Mouse (Mus musculus) thymus, adult 2 months (tissue): ENCODE results near the gene Ttyh1. TPM values are rescaled to one million over a fixed set of nuclear protein-coding genes. Genes with fewer than 3 reads are reported as not detected.

Experiments used
- DNase-seq: peaks from one replicate; pipeline ENCODE4 v3.0.0; 2021
- H3K27ac ChIP-seq: fragments of 200-500 bp; 2 replicates; pipeline ENCODE4 v1.5.1; 2012; ENCODE audit warnings: low read length, control low read depth; ENCODE audit not compliant: control insufficient read depth, insufficient read depth
- H3K27me3 ChIP-seq: fragments of 200-500 bp; 2 replicates; pipeline ENCODE4 v1.6.1; 2012; ENCODE audit warnings: mild to moderate bottlenecking, low read length, moderate library complexity, mixed read lengths; ENCODE audit not compliant: control insufficient read depth, insufficient read depth
- H3K36me3 ChIP-seq: fragments of 200-500 bp; 2 replicates; pipeline ENCODE4 v1.6.1; 2012; ENCODE audit warnings: mild to moderate bottlenecking, low read length, moderate library complexity; ENCODE audit not compliant: control insufficient read depth, insufficient read depth
- H3K4me1 ChIP-seq: fragments of 200-500 bp; replicated peaks from 2 replicates; pipeline ENCODE4 v1.6.1; 2012; ENCODE audit warnings: low read length; ENCODE audit not compliant: control insufficient read depth, insufficient read depth
- H3K4me3 ChIP-seq: fragments of 200-500 bp; 2 replicates; pipeline ENCODE4 v1.5.1; 2012; ENCODE audit warnings: mild to moderate bottlenecking, low read length, control low read depth, moderate library complexity; ENCODE audit not compliant: control insufficient read depth, insufficient read depth
- CTCF ChIP-seq: fragments of 200-500 bp; IDR thresholded peaks from 2 replicates; pipeline ENCODE4 v1.5.1; 2012; ENCODE audit warnings: mild to moderate bottlenecking, control low read depth, low read length, moderate library complexity, borderline replicate concordance; ENCODE audit not compliant: control insufficient read depth, poor library complexity, insufficient read depth; ENCODE audit errors: extremely low read depth
- POLR2A ChIP-seq: fragments of 200-500 bp; IDR thresholded peaks from 2 replicates; pipeline ENCODE4 v1.6.1; 2012; ENCODE audit warnings: mild to moderate bottlenecking, low read length, control low read depth, moderate library complexity; ENCODE audit not compliant: control insufficient read depth, poor library complexity, insufficient read depth; ENCODE audit errors: extremely low read depth
- WGBS: fragments of 180-500 bp; shearing (Covaris S2); methylation state at CpG from one replicate; pipeline ENCODE4 v1.1.7; 2018; 5-methylcytosine and 5-hydroxymethylcytosine counted together
- polyA plus RNA-seq: library from polyadenylated mRNA; depleted of rRNA; stranded (reverse); fragments of >200 nt; gene quantifications from 2 replicates; pipeline ENCODE4 v1.2.3, GENCODE M21; 2012

The Ttyh1 gene
- polyA plus RNA-seq, 1 experiment, result 1.8 TPM

DNA sequence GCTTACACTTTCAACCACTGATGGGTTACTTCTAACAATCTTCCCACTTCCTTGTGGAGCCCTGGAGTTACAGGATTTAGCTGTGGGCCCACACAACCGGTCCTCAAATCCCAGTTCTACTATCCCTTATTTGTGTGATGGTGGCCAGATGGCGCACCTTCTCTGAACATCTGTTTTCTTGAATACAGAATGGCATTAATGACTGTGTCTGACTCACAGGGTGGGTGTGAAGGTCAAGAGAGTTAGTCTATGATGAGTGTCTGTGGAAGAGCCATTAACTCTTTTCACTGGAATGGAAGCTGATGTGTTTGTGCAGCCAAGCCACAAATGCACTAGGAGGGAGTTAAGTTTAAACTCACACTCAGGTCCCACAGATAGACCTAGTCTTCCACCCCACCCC lies 20.9 kb upstream of the Ttyh1 start:
- WGBS, result 95% methylated on average over 2 of the region's 2 CpGs
- H3K4me3 ChIP-seq, result no peak overlapping the region
- no peak for DNase-seq
- H3K36me3 ChIP-seq, result no peaks in the 10 kb centered on the region
- no peak for TF ChIP-seq POLR2A
- no peak for TF ChIP-seq CTCF
- H3K27me3 ChIP-seq, result no peaks in the 10 kb centered on the region
- no peaks in the 10 kb centered on the region for H3K4me1 ChIP-seq
- no peak overlapping the region for H3K27ac ChIP-seq

GRCm38 (mm10) chr7:4098832-4099231 lies 20.4 kb upstream of the Ttyh1 start:
- Histone ChIP-seq H3K36me3 (no peaks in the 10 kb centered on the region), H3K27me3 (no peaks in the 10 kb centered on the region), H3K4me1 (no peaks in the 10 kb centered on the region), H3K4me3 (no peak overlapping the region), H3K27ac (no peak overlapping the region)
- WGBS, result 65% methylated on average over 2 of the region's 2 CpGs
- no peak for TF ChIP-seq CTCF
- DNase-seq, result no peak

GRCm38 (mm10) chr7:4101144-4101543 lies 18.1 kb upstream of the Ttyh1 start:
- no peak for DNase-seq
- TF ChIP-seq POLR2A (no peak), CTCF (no peak)

GRCm38 (mm10) chr7:4103411-4103810 lies 15.8 kb upstream of the Ttyh1 start:
- H3K27ac ChIP-seq, result no peak overlapping the region
- WGBS, result 17% methylated on average over 4 of the region's 4 CpGs
- no peaks in the 10 kb centered on the region for H3K27me3 ChIP-seq
- peak; percentile 24 for DNase-seq
- TF ChIP-seq CTCF, result no peak
- TF ChIP-seq POLR2A, result no peak
- H3K4me1 ChIP-seq, result no peaks in the 10 kb centered on the region
- H3K36me3 ChIP-seq, result no peaks in the 10 kb centered on the region
- no peak overlapping the region for H3K4me3 ChIP-seq

More at GRCm38 (mm10) chr7:4101144-4101543, 18.1 kb upstream of the Ttyh1 start:
- H3K36me3 ChIP-seq, result no peaks in the 10 kb centered on the region
- H3K27ac ChIP-seq, result no peak overlapping the region
- H3K4me3 ChIP-seq, result no peak overlapping the region
- no peaks in the 10 kb centered on the region for H3K27me3 ChIP-seq
- no peaks in the 10 kb centered on the region for H3K4me1 ChIP-seq
- 96% methylated on average over 5 of the region's 5 CpGs for WGBS

GRCm38 (mm10) chr7:4111766-4112165 lies 7.4 kb upstream of the Ttyh1 start:
- no peak overlapping the region for H3K27ac ChIP-seq
- no peaks in the 10 kb centered on the region for H3K36me3 ChIP-seq
- H3K4me3 ChIP-seq, result no peak overlapping the region
- TF ChIP-seq CTCF, result no peak
- no peak for TF ChIP-seq POLR2A
- DNase-seq, result no peak
- 79% methylated on average over 3 of the region's 3 CpGs for WGBS
- H3K4me1 ChIP-seq, result no peaks in the 10 kb centered on the region
- no peaks in the 10 kb centered on the region for H3K27me3 ChIP-seq

- Histone ChIP-seq H3K4me1 (no peaks in the 10 kb centered on the region), H3K27ac (no peak overlapping the region), H3K36me3 (no peaks in the 10 kb centered on the region), H3K4me3 (no peak overlapping the region), H3K27me3 (peaks cover 3% of the 10 kb centered on the region; the same call in 1 of the 2 replicates)
- 79% methylated on average over 8 of the region's 8 CpGs for WGBS
- DNase-seq, result no peak
- TF ChIP-seq POLR2A (no peak), CTCF (no peak)
Measured at GRCm38 (mm10) chr7:4117050-4117814, 2.0 kb upstream of the Ttyh1 start.

GRCm38 (mm10) chr7:4119976-4120921 lies 1.0 kb downstream of the Ttyh1 start:
- H3K4me3 ChIP-seq, result no peak overlapping the region
- WGBS, result 52% methylated on average over 19 of the region's 19 CpGs
- H3K36me3 ChIP-seq, result no peaks in the 10 kb centered on the region
- H3K4me1 ChIP-seq, result peaks cover 6% of the 10 kb centered on the region
- H3K27me3 ChIP-seq, result peaks cover 3% of the 10 kb centered on the region; the same call in 1 of the 2 replicates
- H3K27ac ChIP-seq, result no peak overlapping the region
- no peak for DNase-seq
- TF ChIP-seq CTCF (no peak), POLR2A (no peak)
